Mouse (Mus musculus): ENCODE measurements around the gene Hykk. TPM values are rescaled to one million over a fixed set of nuclear protein-coding genes. Genes with fewer than 3 reads are reported as not detected.
"Not testable (repeated sequence)": the region's sequence is repeated elsewhere in the genome, so short reads cannot be mapped to it uniquely, and the experiment has no call there.

Hykk gene
- polyA plus RNA-seq, 1 experiment from 2014 or later, result 2.1 TPM

DNA sequence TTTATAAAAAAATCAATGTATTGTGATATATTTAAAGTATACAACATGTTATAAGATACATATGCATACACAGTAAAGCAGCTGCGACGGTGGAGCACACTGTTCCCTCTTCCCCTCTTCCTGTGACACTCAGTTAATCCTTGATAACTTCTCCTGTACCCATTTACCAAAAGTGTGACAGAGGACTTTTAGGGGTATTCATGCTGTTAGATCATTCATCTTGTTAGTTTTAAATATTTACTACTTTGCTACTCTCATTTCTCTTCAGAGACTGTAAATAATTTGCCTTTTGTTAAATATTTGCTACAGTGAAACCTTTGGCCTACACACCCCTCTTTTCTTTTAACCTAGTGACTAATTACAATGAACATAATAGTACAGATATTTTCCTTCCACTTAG lies 15.3 kb downstream of the Hykk start:
- 70% methylated on average over 2 of the region's 2 CpGs for WGBS
- Histone ChIP-seq H3K4me2 (no peak overlapping the region), H3K27ac (no peak overlapping the region), H3K36me3 (no peaks in the 10 kb centered on the region), H3K4me3 (no peak overlapping the region), H3K9me3 (replicated peaks) (no peaks in the 10 kb centered on the region), H3K27me3 (no peaks in the 10 kb centered on the region), H3K9ac (no peak overlapping the region), H3K4me1 (replicated peaks) (no peaks in the 10 kb centered on the region)
- ATAC-seq (replicated peaks; ENCODE audit: insufficient number of reproducible peaks, insufficient read depth, low FRiP score, low read depth), result no peak

DNA sequence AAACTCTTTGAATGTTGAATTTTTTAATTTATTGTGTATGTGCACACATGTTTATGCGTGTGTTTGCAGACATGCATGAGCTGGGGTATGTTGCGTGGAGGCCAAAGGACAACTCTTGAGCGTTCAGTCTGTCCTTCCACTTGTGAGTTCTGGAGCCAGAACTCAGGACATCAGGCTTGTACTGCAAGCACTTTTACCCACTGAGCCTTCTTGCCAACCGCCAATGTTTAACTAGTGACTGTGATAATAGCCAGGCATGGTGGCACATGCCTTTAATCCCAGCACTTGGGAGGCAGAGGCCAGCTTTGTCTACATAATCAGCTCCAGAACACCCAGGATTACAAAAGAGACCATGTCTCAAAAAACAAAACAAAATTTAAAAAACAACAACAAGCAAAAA lies 25.0 kb downstream of the Hykk start:
- Histone ChIP-seq H3K27me3 (no peaks in the 10 kb centered on the region), H3K4me2 (no peak overlapping the region), H3K4me1 (replicated peaks) (no peaks in the 10 kb centered on the region), H3K27ac (no peak overlapping the region), H3K4me3 (no peak overlapping the region), H3K9me3 (replicated peaks) (no peaks in the 10 kb centered on the region), H3K9ac (no peak overlapping the region), H3K36me3 (no peaks in the 10 kb centered on the region)
- WGBS, result 77% methylated on average over 4 of the region's 4 CpGs
- ATAC-seq (replicated peaks; ENCODE audit: insufficient number of reproducible peaks, insufficient read depth, low FRiP score, low read depth), result no peak

DNA sequence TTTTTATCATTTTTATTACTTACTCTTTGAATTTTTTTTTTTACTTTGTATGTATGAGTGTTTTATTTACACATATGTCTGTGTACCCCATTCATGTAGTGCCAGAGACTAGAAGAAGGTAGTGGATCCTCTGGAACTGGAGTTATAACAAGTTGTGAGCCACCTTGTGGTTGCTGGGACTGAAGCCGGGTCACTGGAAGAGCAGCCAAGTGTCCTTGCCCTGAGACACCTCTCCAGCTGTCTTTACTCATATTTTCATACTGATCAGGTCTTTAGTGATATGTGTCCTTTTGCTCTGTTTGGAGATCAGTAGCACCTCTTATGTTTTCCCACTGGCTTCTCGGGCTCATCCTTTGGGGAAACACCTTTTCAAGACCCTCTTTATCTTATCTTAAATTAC lies 27.4 kb downstream of the Hykk start:
- ATAC-seq (replicated peaks; ENCODE audit: insufficient number of reproducible peaks, insufficient read depth, low FRiP score, low read depth), result no peak
- Histone ChIP-seq H3K9me3 (replicated peaks) (no peaks in the 10 kb centered on the region), H3K9ac (no peak overlapping the region), H3K36me3 (no peaks in the 10 kb centered on the region), H3K27ac (no peak overlapping the region), H3K4me2 (no peak overlapping the region), H3K4me3 (no peak overlapping the region), H3K4me1 (replicated peaks) (no peaks in the 10 kb centered on the region), H3K27me3 (no peaks in the 10 kb centered on the region)
- 70% methylated on average over 2 of the region's 2 CpGs for WGBS

DNA sequence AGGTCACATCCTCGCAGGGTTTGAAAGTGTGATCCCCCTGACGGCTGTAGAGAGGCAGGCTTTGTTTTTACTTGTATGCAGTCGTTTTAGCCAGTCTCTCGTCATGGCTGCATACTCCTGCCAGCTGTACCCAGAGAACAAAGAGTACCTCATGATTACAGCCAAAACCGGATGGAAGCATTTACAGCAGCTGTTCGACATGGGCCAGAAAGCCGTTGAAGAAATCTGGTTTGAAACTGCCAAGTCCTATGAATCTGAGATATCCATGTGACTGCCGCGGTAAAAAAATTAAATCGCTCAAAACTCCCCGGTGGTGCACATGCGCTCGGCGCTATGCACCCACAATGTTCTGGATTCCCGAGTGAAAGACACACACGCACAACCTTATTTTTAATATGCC lies 29.2 kb downstream of the Hykk start:
- peaks cover under 1% of the 10 kb centered on the region for H3K4me1 ChIP-seq (replicated peaks)
- no peaks in the 10 kb centered on the region for H3K36me3 ChIP-seq
- no peak overlapping the region for H3K4me3 ChIP-seq
- no peak overlapping the region for H3K9ac ChIP-seq
- 71% methylated on average over 16 of the region's 16 CpGs for WGBS
- no peaks in the 10 kb centered on the region for H3K9me3 ChIP-seq (replicated peaks)
- no peak overlapping the region for H3K4me2 ChIP-seq
- H3K27me3 ChIP-seq, result no peaks in the 10 kb centered on the region
- H3K27ac ChIP-seq, result no peak overlapping the region
- ATAC-seq (replicated peaks; ENCODE audit: insufficient number of reproducible peaks, insufficient read depth, low FRiP score, low read depth), result no peak

DNA sequence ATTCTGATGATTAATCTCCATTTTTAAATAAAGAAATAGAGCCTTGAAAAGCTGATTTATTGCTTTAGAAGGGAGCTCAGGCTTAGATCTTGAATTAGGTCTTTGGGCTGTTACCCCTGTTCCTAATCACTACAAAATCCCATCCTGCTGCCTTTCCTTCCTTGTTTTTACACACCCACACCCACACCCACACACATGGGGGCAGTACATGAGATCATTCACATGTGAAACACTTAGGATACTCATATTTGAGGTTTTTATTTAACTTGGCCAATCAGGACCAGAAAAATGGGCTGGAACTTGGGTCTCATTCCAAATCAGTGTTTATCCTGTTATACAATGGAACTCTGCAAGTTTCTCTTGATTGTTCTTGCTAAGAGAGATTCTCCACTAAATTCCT lies 32.4 kb downstream of the Hykk start:
- no peak overlapping the region for H3K27ac ChIP-seq
- no peaks in the 10 kb centered on the region for H3K27me3 ChIP-seq
- H3K9ac ChIP-seq, result no peak overlapping the region
- no peak overlapping the region for H3K4me3 ChIP-seq
- no peaks in the 10 kb centered on the region for H3K9me3 ChIP-seq (replicated peaks)
- ATAC-seq (replicated peaks; ENCODE audit: insufficient number of reproducible peaks, insufficient read depth, low FRiP score, low read depth), result no peak
- peaks cover 17% of the 10 kb centered on the region for H3K4me1 ChIP-seq (replicated peaks)
- H3K4me2 ChIP-seq, result no peak overlapping the region
- H3K36me3 ChIP-seq, result peaks cover 21% of the 10 kb centered on the region; the same call in 1 of the 2 replicates

DNA sequence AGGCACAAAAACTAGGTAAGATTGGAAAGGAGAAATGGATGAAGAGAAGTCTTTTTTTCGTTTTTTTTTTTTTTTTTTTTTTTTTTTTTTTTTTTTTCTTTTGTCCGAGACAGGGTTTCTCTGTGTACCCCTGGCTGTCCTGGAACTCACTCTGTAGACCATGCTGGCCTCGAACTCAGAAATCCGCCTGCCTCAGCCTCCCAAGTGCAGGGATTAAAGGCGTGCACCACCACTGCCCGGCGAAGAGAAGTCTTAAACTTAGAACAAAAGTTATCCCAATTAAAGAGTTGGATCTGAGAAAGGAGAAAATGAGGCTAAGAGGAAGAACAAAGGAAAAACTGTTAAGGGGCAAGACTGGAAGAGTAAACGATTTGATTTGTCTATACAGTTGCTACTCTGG lies 33.1 kb downstream of the Hykk start:
- Histone ChIP-seq H3K4me3 (peak overlapping the region; percentile 96), H3K27ac (peak overlapping the region; percentile 70), H3K4me2 (peak overlapping the region; percentile 71), H3K4me1 (replicated peaks) (peaks cover 17% of the 10 kb centered on the region), H3K9ac (peak overlapping the region; percentile 57), H3K36me3 (peaks cover 22% of the 10 kb centered on the region; the same call in 1 of the 2 replicates)
- 45% methylated on average over 8 of the region's 8 CpGs for WGBS
- not testable (repeated sequence) for ATAC-seq (replicated peaks; ENCODE audit: insufficient number of reproducible peaks, insufficient read depth, low FRiP score, low read depth); H3K27me3 ChIP-seq; H3K9me3 ChIP-seq (replicated peaks)

DNA sequence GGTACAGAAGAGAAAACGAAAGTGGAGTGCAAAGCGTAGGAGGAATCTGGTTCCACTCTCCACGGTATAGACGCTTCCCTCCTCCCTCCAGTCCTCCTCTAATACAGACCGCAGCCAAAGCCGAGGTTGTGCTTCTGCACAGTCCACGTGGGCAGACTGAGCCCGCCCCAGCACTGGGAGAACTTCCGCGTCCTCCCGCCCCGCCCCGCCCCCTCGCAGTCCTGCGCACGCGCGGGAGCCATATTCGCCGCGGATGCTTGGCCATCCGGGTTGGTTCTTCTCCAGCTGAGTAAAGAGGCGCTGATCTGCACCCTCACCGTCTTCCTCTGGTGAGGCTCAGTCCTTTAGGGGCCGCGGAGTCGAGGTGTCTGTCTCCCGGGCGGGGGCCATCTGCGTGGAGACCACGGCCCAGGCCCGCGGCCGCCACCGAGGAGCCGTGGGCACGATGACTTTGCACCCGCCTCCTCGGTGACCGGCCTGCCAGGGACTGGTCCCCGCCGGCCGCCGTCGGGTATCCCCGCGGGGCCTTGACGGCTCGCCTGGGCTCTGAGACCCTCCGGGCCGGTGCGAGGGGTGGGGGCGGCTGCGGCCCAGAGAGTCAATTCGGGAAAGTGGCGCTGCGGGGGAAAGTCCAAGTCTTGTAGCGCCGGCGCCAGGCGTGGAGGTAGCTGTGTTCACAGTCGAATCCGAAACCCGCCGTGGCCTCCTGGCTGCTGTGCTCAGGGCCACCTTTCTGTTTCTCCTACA lies 33.7 kb downstream of the Hykk start, which contains the start of the genes Psma4 and AY074887:
Psma4 (plus strand) TSS at position 216 of the 747 bp plus-strand sequence.
AY074887 (minus strand) TSS at position 424 of the 747 bp plus-strand sequence.
- WGBS, result under 1% methylated on average over 65 of the region's 65 CpGs
- peak within 1 kb of the TSS; percentile 90 for H3K9ac ChIP-seq
- peaks cover 17% of the 10 kb centered on the region for H3K4me1 ChIP-seq (replicated peaks)
- no peaks in the 10 kb centered on the region for H3K9me3 ChIP-seq (replicated peaks)
- H3K27ac ChIP-seq, result peak within 1 kb of the TSS; percentile 92
- peak within 1 kb of the TSS; percentile 96 for H3K4me3 ChIP-seq
- H3K36me3 ChIP-seq, result peaks cover 27% of the 10 kb centered on the region
- peak; percentile 99 for ATAC-seq (replicated peaks; ENCODE audit: insufficient number of reproducible peaks, insufficient read depth, low FRiP score, low read depth)
- peak within 1 kb of the TSS; percentile 71 for H3K4me2 ChIP-seq
- H3K27me3 ChIP-seq, result no peaks in the 10 kb centered on the region

DNA sequence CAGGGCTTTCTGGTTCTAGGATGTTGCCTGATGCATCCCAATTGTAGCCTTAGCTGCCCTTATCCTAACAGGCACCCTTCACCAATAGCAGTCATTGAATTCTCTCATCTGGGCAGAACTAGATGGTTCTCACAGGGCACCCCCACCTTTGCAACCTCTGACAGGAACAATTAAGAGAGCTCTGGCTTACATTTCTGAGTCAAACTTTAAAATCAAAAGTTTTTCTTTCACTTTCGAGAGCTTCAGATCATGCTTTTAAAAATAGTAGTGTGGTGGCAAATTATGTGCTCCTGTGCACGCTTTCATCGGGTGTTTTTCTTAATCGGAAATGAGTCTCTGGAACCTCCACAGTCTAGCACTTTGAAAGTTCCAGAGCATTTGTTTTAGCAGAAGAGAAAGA lies 44.0 kb downstream of the Hykk start:
- peaks cover 36% of the 10 kb centered on the region for H3K36me3 ChIP-seq
- H3K9me3 ChIP-seq (replicated peaks), result no peaks in the 10 kb centered on the region
- no peaks in the 10 kb centered on the region for H3K27me3 ChIP-seq
- H3K9ac ChIP-seq, result no peak overlapping the region
- 91% methylated on average over 4 of the region's 4 CpGs for WGBS
- H3K4me1 ChIP-seq (replicated peaks), result no peaks in the 10 kb centered on the region
- no peak overlapping the region for H3K4me2 ChIP-seq
- ATAC-seq (replicated peaks; ENCODE audit: insufficient number of reproducible peaks, insufficient read depth, low FRiP score, low read depth), result no peak
- H3K4me3 ChIP-seq, result no peak overlapping the region
- no peak overlapping the region for H3K27ac ChIP-seq

DNA sequence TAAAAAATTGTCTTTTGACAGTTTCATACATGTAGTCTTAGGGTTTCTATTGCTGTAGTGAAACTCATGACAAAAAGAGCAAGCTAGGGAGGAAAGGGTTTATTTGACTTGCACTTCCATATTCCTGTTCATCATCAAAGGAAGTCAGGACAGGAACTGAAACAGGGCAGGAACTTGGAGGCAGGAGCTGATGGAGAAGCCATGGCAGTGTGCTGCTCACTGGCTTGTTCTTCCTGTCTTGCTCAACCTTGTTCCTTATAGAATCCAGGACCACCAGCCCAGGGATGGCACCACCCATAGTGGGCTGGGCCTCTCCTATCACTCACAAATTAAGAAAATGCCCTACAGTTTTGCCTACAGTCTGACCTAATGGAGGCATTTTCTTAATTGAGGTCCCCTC lies 46.6 kb downstream of the Hykk start:
- H3K9me3 ChIP-seq (replicated peaks), result no peaks in the 10 kb centered on the region
- H3K9ac ChIP-seq, result no peak overlapping the region
- no peak overlapping the region for H3K4me3 ChIP-seq
- H3K27ac ChIP-seq, result no peak overlapping the region
- H3K4me2 ChIP-seq, result no peak overlapping the region
- no peaks in the 10 kb centered on the region for H3K4me1 ChIP-seq (replicated peaks)
- H3K27me3 ChIP-seq, result no peaks in the 10 kb centered on the region
- no peak for ATAC-seq (replicated peaks; ENCODE audit: insufficient number of reproducible peaks, insufficient read depth, low FRiP score, low read depth)
- H3K36me3 ChIP-seq, result peaks cover 10% of the 10 kb centered on the region

DNA sequence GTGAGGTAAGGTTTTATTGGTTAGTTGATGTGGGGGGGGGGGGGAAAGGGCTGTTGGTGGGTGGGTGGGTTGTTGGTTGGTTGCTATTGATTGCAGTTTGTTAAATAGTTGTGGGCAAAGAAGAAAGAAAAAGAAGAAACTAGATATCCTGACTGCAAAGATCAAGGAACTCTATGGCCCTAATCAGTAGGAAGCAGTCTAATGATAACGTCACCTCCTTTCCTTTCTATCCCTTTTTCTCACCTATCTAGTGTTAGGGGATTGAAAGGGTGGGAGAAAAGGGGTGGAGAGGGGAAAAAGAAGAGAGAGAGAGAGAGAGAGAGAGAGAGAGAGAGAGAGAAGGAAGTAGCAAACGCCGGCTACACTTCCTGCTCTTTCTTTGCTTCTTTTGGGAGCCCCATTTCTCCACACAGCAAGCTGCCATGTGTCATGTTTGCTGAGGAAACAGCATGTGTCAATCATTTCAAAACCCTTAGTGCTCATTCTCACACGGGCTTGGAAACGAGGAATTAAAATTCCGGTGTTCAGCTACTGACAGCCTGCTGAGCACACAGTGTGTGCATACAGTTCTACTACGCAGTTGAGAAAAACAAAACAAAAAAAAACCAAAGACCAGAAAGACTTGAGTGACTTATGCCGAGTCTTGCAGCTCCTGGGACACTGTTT lies 53.0 kb downstream of the Hykk start:
- Histone ChIP-seq H3K27ac (no peak overlapping the region), H3K9me3 (replicated peaks) (no peaks in the 10 kb centered on the region), H3K4me2 (no peak overlapping the region), H3K27me3 (no peaks in the 10 kb centered on the region), H3K4me3 (no peak overlapping the region), H3K4me1 (replicated peaks) (no peaks in the 10 kb centered on the region), H3K9ac (no peak overlapping the region), H3K36me3 (no peaks in the 10 kb centered on the region)
- ATAC-seq (replicated peaks; ENCODE audit: insufficient number of reproducible peaks, insufficient read depth, low FRiP score, low read depth), result no peak
- 52% methylated on average over 8 of the region's 8 CpGs for WGBS

DNA sequence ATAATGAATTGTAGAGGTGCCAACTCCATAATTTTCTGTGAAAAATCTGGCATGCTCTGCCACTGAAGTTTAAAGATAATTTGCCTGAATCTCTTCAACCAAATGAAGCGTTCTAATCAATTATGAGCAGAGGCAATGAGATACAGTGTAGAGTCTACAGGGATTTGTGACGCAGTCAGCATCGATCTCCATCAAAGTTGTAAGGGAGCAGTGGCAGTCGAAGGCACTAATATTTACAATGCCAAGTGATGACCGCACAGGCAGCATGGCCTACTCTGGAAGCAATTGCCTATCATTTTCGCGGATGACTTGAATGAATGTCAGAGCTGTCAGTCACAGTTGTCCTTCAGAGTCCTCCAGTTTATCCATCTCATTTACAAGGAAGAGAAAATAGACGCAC lies 63.6 kb downstream of the Hykk start, which contains the start of gene Chrna5:
Chrna5 (plus strand) TSS at position 207 of the 400 bp plus-strand sequence.
- H3K27me3 ChIP-seq, result peaks cover 65% of the 10 kb centered on the region
- peaks cover 13% of the 10 kb centered on the region for H3K4me1 ChIP-seq (replicated peaks)
- H3K4me2 ChIP-seq, result peak within 1 kb of the TSS; percentile 99
- WGBS, result 66% methylated on average over 8 of the region's 8 CpGs
- H3K9ac ChIP-seq, result peak within 1 kb of the TSS; percentile 59
- no peak within 1 kb of the TSS for H3K27ac ChIP-seq
- H3K9me3 ChIP-seq (replicated peaks), result no peaks in the 10 kb centered on the region
- ATAC-seq (replicated peaks; ENCODE audit: insufficient number of reproducible peaks, insufficient read depth, low FRiP score, low read depth), result no peak
- peak within 1 kb of the TSS; percentile 69 for H3K4me3 ChIP-seq
- no peaks in the 10 kb centered on the region for H3K36me3 ChIP-seq
